Mouse (Mus musculus): ENCODE measurements around the gene Dgkg. TPM values are rescaled to one million over a fixed set of nuclear protein-coding genes. Genes with fewer than 3 reads are reported as not detected.
A peak's percentile ranks its signal among the peaks of the same experiment; 100 is the strongest.

The Dgkg gene
- total RNA-seq (2014; rRNA removed), result 10.3 and 12.5 TPM in 2 replicates
- 6.1 and 6.5 TPM in 2 replicates for polyA plus RNA-seq (2015; fragmentation: Nextera tagmentation; extraction: Ambion mirVana)

- H3K36me3 ChIP-seq (ENCODE audit: insufficient read depth, low read length), result no peaks in the 10 kb centered on the region
- DNase-seq (ENCODE audit: low spot score) (peak; percentile 61), ATAC-seq (peak; percentile 73)
- peak within 1 kb of the TSS; percentile 58 for H3K4me3 ChIP-seq (ENCODE audit: low read length)
- 0 out of 2 replicates have a peak, but pooled peaks cover 12% of the 10 kb centered on the region for H3K27me3 ChIP-seq (ENCODE audit: insufficient read depth, low read length)
- H3K9ac ChIP-seq (replicated peaks; ENCODE audit: low read length), result peak within 1 kb of the TSS; percentile 50
- no peak within 1 kb of the TSS for H3K27ac ChIP-seq
- 1% methylated on average over 57 of the region's 63 CpGs for WGBS
- no peak for TF ChIP-seq CTCF (IDR thresholded peaks at IDR 0.05; ENCODE audit: low read depth)
- no peaks in the 10 kb centered on the region for H3K4me1 ChIP-seq (ENCODE audit: insufficient read depth, low read length)
- H3K9me3 ChIP-seq (ENCODE audit: low read length), result no peaks in the 10 kb centered on the region
- H3K4me2 ChIP-seq (ENCODE audit: low read depth, low read length), result peak within 1 kb of the TSS; percentile 74
Observed at GRCm38 (mm10) chr16:22656533-22657444, at the start of gene Dgkg. Dgkg (minus strand) TSS chr16:22657221.

- 0 out of 2 replicates have a peak, but pooled peaks cover 4% of the 10 kb centered on the region for H3K4me1 ChIP-seq (ENCODE audit: insufficient read depth, low read length)
- H3K27ac ChIP-seq, result no peak overlapping the region
- H3K4me3 ChIP-seq (ENCODE audit: low read length), result no peak overlapping the region
- no peak overlapping the region for H3K9ac ChIP-seq (replicated peaks; ENCODE audit: low read length)
- ATAC-seq (no peak), DNase-seq (ENCODE audit: low spot score) (peak; percentile 25)
- no peaks in the 10 kb centered on the region for H3K36me3 ChIP-seq (ENCODE audit: insufficient read depth, low read length)
- no peak overlapping the region for H3K4me2 ChIP-seq (ENCODE audit: low read depth, low read length)
- TF ChIP-seq CTCF (IDR thresholded peaks at IDR 0.05; ENCODE audit: low read depth), result no peak
- H3K27me3 ChIP-seq (ENCODE audit: insufficient read depth, low read length), result no peaks in the 10 kb centered on the region
- H3K9me3 ChIP-seq (ENCODE audit: low read length), result no peaks in the 10 kb centered on the region
- 52% methylated on average over 6 of the region's 6 CpGs for WGBS
Observed at GRCm38 (mm10) chr16:22704946-22705345, 47.9 kb upstream of the Dgkg start.

GRCm38 (mm10) chr16:22704136-22704535, 47.1 kb upstream of the Dgkg start:
- ATAC-seq (no peak), DNase-seq (ENCODE audit: low spot score) (no peak)
- WGBS, result 90% methylated on average over 5 of the region's 5 CpGs
- TF ChIP-seq CTCF (IDR thresholded peaks at IDR 0.05; ENCODE audit: low read depth), result no peak
- Histone ChIP-seq H3K4me2 (ENCODE audit: low read depth, low read length) (no peak overlapping the region), H3K4me3 (ENCODE audit: low read length) (no peak overlapping the region), H3K9ac (replicated peaks; ENCODE audit: low read length) (no peak overlapping the region), H3K27me3 (ENCODE audit: insufficient read depth, low read length) (no peaks in the 10 kb centered on the region), H3K9me3 (ENCODE audit: low read length) (no peaks in the 10 kb centered on the region), H3K27ac (no peak overlapping the region), H3K4me1 (ENCODE audit: insufficient read depth, low read length) (0 out of 2 replicates have a peak, but pooled peaks cover 4% of the 10 kb centered on the region), H3K36me3 (ENCODE audit: insufficient read depth, low read length) (no peaks in the 10 kb centered on the region)

GRCm38 (mm10) chr16:22698846-22699760, 42.1 kb upstream of the Dgkg start:
- H3K27me3 ChIP-seq (ENCODE audit: insufficient read depth, low read length), result no peaks in the 10 kb centered on the region
- no peak for TF ChIP-seq CTCF (IDR thresholded peaks at IDR 0.05; ENCODE audit: low read depth)
- H3K4me1 ChIP-seq (ENCODE audit: insufficient read depth, low read length), result no peaks in the 10 kb centered on the region
- no peaks in the 10 kb centered on the region for H3K9me3 ChIP-seq (ENCODE audit: low read length)
- WGBS, result 61% methylated on average over 13 of the region's 13 CpGs
- peak; percentile 49 for DNase-seq (ENCODE audit: low spot score)
- H3K4me2 ChIP-seq (ENCODE audit: low read depth, low read length), result no peak overlapping the region
- H3K27ac ChIP-seq, result no peak overlapping the region
- no peak overlapping the region for H3K4me3 ChIP-seq (ENCODE audit: low read length)
- no peak overlapping the region for H3K9ac ChIP-seq (replicated peaks; ENCODE audit: low read length)
- H3K36me3 ChIP-seq (ENCODE audit: insufficient read depth, low read length), result no peaks in the 10 kb centered on the region
- peak; percentile 73; the same call in 1 of the 2 replicates for ATAC-seq

GRCm38 (mm10) chr16:22698101-22698500, 41.1 kb upstream of the Dgkg start:
- DNase-seq (ENCODE audit: low spot score) (no peak), ATAC-seq (no peak)
- Histone ChIP-seq H3K4me2 (ENCODE audit: low read depth, low read length) (no peak overlapping the region), H3K27ac (no peak overlapping the region), H3K4me1 (ENCODE audit: insufficient read depth, low read length) (no peaks in the 10 kb centered on the region), H3K27me3 (ENCODE audit: insufficient read depth, low read length) (no peaks in the 10 kb centered on the region), H3K9ac (replicated peaks; ENCODE audit: low read length) (no peak overlapping the region), H3K36me3 (ENCODE audit: insufficient read depth, low read length) (no peaks in the 10 kb centered on the region), H3K9me3 (ENCODE audit: low read length) (no peaks in the 10 kb centered on the region), H3K4me3 (ENCODE audit: low read length) (no peak overlapping the region)
- no peak for TF ChIP-seq CTCF (IDR thresholded peaks at IDR 0.05; ENCODE audit: low read depth)
- WGBS, result 88% methylated on average over 8 of the region's 8 CpGs

GRCm38 (mm10) chr16:22689622-22690021, 32.6 kb upstream of the Dgkg start:
- TF ChIP-seq CTCF (IDR thresholded peaks at IDR 0.05; ENCODE audit: low read depth), result no peak
- Histone ChIP-seq H3K9me3 (ENCODE audit: low read length) (no peaks in the 10 kb centered on the region), H3K4me2 (ENCODE audit: low read depth, low read length) (no peak overlapping the region), H3K27ac (no peak overlapping the region), H3K9ac (replicated peaks; ENCODE audit: low read length) (no peak overlapping the region), H3K4me1 (ENCODE audit: insufficient read depth, low read length) (no peaks in the 10 kb centered on the region), H3K36me3 (ENCODE audit: insufficient read depth, low read length) (no peaks in the 10 kb centered on the region), H3K27me3 (ENCODE audit: insufficient read depth, low read length) (no peaks in the 10 kb centered on the region), H3K4me3 (ENCODE audit: low read length) (no peak overlapping the region)
- ATAC-seq (no peak), DNase-seq (ENCODE audit: low spot score) (no peak)
- 87% methylated on average over 2 of the region's 2 CpGs for WGBS

Measured in hindbrain, postnatal 0 days (tissue).